Mouse (Mus musculus): ENCODE data around the gene Cd200r3. TPM values are rescaled to one million over a fixed set of nuclear protein-coding genes. Genes with fewer than 3 reads are reported as not detected.

Cd200r3 gene
- 1.5 and 2.0 TPM in 2 replicates for polyA plus RNA-seq (2014; fragmentation: Nextera tagmentation; extraction: Ambion mirVana)

- no peaks in the 10 kb centered on the region for H3K4me1 ChIP-seq (ENCODE audit: control insufficient read depth, insufficient read depth, low read length)
- no peak within 1 kb of the TSS for H3K4me2 ChIP-seq (ENCODE audit: low read depth, low read length)
- no peaks in the 10 kb centered on the region for H3K27me3 ChIP-seq (replicated peaks; ENCODE audit: control insufficient read depth, insufficient read depth, low read length)
- no peak within 1 kb of the TSS for H3K9ac ChIP-seq (ENCODE audit: low read depth, low read length)
- H3K36me3 ChIP-seq (ENCODE audit: control insufficient read depth, insufficient read depth, low read length), result no peaks in the 10 kb centered on the region
- no peak within 1 kb of the TSS for H3K27ac ChIP-seq (replicated peaks; ENCODE audit: low read depth, low read length)
- H3K9me3 ChIP-seq (ENCODE audit: control insufficient read depth, low read length), result no peaks in the 10 kb centered on the region
- DNase-seq (ENCODE audit: low spot score) (no peak), ATAC-seq (ENCODE audit: low read depth) (no peak)
- H3K4me3 ChIP-seq (ENCODE audit: low read depth, low read length), result no peak within 1 kb of the TSS
- WGBS, result 72% methylated on average over 3 of the region's 3 CpGs
Measured at GRCm38 (mm10) chr16:44943468-44943867, at the start of gene Cd200r3. Gene Cd200r3, plus strand, starts transcription at chr16:44943678.

DNA sequence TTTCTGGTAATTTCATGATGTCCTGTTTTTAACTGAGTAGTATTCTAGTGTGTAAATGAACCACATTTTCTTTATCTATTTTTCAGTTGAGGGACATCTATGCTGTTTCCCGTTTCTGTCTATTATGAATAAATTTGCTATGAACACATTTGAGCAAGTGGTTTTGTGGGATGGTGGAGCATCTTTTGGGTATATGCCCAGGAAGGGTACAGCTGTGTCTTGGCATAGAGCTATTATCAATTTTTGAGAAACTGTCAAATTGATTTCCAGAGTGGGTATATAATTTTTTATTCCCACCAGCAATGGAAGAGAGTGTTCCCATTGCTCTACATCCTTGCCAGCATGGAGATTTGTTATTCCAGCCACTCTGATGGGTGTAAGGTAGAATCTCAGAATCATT is 11.5 kb upstream of the Cd200r3 start:
- DNase-seq (ENCODE audit: low spot score) (no peak), ATAC-seq (ENCODE audit: low read depth) (no peak)
- Histone ChIP-seq H3K27me3 (replicated peaks; ENCODE audit: control insufficient read depth, insufficient read depth, low read length) (no peaks in the 10 kb centered on the region), H3K4me1 (ENCODE audit: control insufficient read depth, insufficient read depth, low read length) (no peaks in the 10 kb centered on the region), H3K36me3 (ENCODE audit: control insufficient read depth, insufficient read depth, low read length) (no peaks in the 10 kb centered on the region), H3K4me2 (ENCODE audit: low read depth, low read length) (no peak overlapping the region), H3K9ac (ENCODE audit: low read depth, low read length) (no peak overlapping the region), H3K9me3 (ENCODE audit: control insufficient read depth, low read length) (no peaks in the 10 kb centered on the region), H3K27ac (replicated peaks; ENCODE audit: low read depth, low read length) (no peak overlapping the region), H3K4me3 (ENCODE audit: low read depth, low read length) (no peak overlapping the region)
- 85% methylated on average over 1 of the region's 1 CpGs for WGBS

- ATAC-seq (ENCODE audit: low read depth), result no peak
- Histone ChIP-seq H3K36me3 (ENCODE audit: control insufficient read depth, insufficient read depth, low read length) (no peaks in the 10 kb centered on the region), H3K9ac (ENCODE audit: low read depth, low read length) (no peak overlapping the region), H3K4me3 (ENCODE audit: low read depth, low read length) (no peak overlapping the region), H3K4me2 (ENCODE audit: low read depth, low read length) (no peak overlapping the region), H3K27me3 (replicated peaks; ENCODE audit: control insufficient read depth, insufficient read depth, low read length) (no peaks in the 10 kb centered on the region), H3K4me1 (ENCODE audit: control insufficient read depth, insufficient read depth, low read length) (no peaks in the 10 kb centered on the region), H3K9me3 (ENCODE audit: control insufficient read depth, low read length) (no peaks in the 10 kb centered on the region), H3K27ac (replicated peaks; ENCODE audit: low read depth, low read length) (no peak overlapping the region)
- no peak for DNase-seq (ENCODE audit: low spot score)
- WGBS, result 76% methylated on average over 4 of the region's 4 CpGs
Measured at GRCm38 (mm10) chr16:44951360-44952114, 8.1 kb downstream of the Cd200r3 start.

DNA sequence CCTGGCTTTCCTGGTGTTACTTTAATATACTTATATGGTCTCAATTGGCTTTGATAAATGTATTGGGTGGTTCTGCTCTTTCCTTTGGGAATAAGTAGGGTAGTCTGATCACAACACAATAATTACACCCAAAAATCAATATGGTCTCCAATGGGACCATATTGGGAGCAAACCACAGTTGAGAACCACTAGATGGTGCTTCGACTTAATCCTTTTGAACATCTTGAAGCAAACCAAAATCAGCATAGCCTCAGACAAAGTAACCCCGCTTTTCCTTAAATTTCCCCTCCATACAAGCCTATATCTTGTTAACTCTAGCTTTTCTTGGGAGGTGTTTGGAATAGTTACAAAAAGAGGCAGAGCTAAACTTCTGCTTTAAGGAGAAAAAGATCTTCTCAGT is 18.8 kb downstream of the Cd200r3 start:
- Histone ChIP-seq H3K27ac (replicated peaks; ENCODE audit: low read depth, low read length) (no peak overlapping the region), H3K4me2 (ENCODE audit: low read depth, low read length) (no peak overlapping the region), H3K9ac (ENCODE audit: low read depth, low read length) (no peak overlapping the region), H3K36me3 (ENCODE audit: control insufficient read depth, insufficient read depth, low read length) (no peaks in the 10 kb centered on the region), H3K9me3 (ENCODE audit: control insufficient read depth, low read length) (no peaks in the 10 kb centered on the region), H3K27me3 (replicated peaks; ENCODE audit: control insufficient read depth, insufficient read depth, low read length) (no peaks in the 10 kb centered on the region), H3K4me1 (ENCODE audit: control insufficient read depth, insufficient read depth, low read length) (no peaks in the 10 kb centered on the region), H3K4me3 (ENCODE audit: low read depth, low read length) (no peak overlapping the region)
- 84% methylated on average over 2 of the region's 2 CpGs for WGBS
- DNase-seq (ENCODE audit: low spot score), result no peak
- ATAC-seq (ENCODE audit: low read depth), result no peak

DNA sequence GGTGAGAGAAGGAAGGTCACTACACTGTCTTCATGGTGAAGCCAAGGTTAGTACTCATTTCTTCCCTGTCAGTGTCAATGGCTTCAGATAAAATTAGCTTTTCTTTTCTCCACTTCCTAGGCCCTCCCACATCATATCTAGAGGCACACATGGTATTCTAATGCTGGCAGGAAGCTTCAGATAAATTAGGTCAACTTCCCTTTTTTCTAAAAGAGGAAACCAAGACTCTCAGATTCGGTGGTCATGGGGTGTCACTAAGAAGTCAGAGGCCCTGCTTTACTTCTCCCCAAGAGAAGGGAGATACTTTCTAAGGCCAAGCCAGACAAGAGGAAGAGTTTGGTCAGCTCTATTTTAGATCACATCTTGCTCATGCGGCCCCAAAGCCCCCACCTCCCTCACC is 19.3 kb downstream of the Cd200r3 start:
- Histone ChIP-seq H3K27ac (replicated peaks; ENCODE audit: low read depth, low read length) (no peak overlapping the region), H3K9ac (ENCODE audit: low read depth, low read length) (no peak overlapping the region), H3K27me3 (replicated peaks; ENCODE audit: control insufficient read depth, insufficient read depth, low read length) (no peaks in the 10 kb centered on the region), H3K4me3 (ENCODE audit: low read depth, low read length) (no peak overlapping the region), H3K9me3 (ENCODE audit: control insufficient read depth, low read length) (no peaks in the 10 kb centered on the region), H3K36me3 (ENCODE audit: control insufficient read depth, insufficient read depth, low read length) (no peaks in the 10 kb centered on the region), H3K4me1 (ENCODE audit: control insufficient read depth, insufficient read depth, low read length) (no peaks in the 10 kb centered on the region), H3K4me2 (ENCODE audit: low read depth, low read length) (no peak overlapping the region)
- WGBS, result 77% methylated on average over 2 of the region's 2 CpGs
- no peak for DNase-seq (ENCODE audit: low spot score)
- ATAC-seq (ENCODE audit: low read depth), result no peak

DNA sequence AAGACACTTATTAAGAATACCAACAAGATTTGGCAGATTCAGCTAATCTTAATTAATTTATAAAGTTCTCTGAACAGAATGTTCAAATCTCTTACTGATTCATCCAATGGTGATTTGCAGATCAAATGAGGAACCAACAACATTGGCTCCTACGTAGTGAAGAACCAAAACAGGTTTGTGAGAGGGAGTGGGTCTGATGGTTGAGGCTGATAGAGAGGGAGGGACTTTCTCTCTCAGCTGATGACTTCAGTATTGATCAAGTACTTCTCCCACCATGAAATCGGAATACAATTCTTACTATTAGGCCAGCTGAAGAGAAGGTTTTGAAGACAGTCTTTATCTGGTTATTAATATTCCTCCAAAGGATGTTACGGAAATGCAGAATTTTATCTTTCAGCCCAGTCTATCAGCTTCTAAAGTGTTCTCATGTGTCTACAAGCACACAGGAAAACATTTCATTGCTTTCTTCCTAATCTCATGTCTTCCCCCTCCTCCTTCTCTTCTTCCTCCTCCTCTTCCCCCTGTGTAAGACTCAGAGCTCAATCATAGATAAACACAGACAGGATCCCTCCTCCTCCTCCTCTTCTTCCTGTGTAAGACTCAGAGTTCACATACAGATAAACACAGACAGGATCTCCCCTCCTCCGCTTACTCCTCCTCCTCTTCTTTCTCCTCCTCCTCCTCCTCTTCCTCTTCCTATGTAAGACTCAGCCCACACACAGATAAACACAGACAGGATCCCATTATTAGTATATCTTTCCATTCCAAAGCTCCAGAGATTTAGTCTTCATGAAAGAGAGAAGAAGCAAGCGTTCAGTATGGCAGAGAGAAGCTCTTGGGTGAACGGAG is 21.3 kb downstream of the Cd200r3 start:
- ATAC-seq (ENCODE audit: low read depth), result no peak
- Histone ChIP-seq H3K27ac (replicated peaks; ENCODE audit: low read depth, low read length) (no peak overlapping the region), H3K36me3 (ENCODE audit: control insufficient read depth, insufficient read depth, low read length) (no peaks in the 10 kb centered on the region), H3K9me3 (ENCODE audit: control insufficient read depth, low read length) (no peaks in the 10 kb centered on the region), H3K4me1 (ENCODE audit: control insufficient read depth, insufficient read depth, low read length) (no peaks in the 10 kb centered on the region), H3K4me3 (ENCODE audit: low read depth, low read length) (no peak overlapping the region), H3K9ac (ENCODE audit: low read depth, low read length) (no peak overlapping the region), H3K4me2 (ENCODE audit: low read depth, low read length) (no peak overlapping the region), H3K27me3 (replicated peaks; ENCODE audit: control insufficient read depth, insufficient read depth, low read length) (no peaks in the 10 kb centered on the region)
- no peak for DNase-seq (ENCODE audit: low spot score)
- 85% methylated on average over 6 of the region's 6 CpGs for WGBS

DNA sequence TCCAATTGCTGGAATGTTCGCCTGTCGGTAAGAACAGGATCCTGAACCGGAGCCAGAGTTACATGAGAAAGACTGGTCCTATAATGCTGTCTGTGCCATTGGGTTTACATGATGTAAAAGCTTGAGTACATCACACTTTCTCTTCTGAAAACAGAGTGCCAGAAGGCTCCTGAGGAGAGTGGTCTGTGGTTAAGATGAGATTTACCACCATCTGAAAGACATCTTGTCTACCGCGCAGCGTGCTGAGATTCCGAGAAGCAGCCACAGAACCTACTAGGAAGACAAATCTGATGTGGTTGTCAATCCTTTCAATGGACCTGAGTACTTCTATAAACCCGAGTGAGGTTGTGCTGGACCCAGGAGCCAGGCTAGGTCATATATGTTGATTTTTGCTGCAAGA is 21.9 kb downstream of the Cd200r3 start:
- 91% methylated on average over 8 of the region's 8 CpGs for WGBS
- DNase-seq (ENCODE audit: low spot score) (no peak), ATAC-seq (ENCODE audit: low read depth) (no peak)
- Histone ChIP-seq H3K4me3 (ENCODE audit: low read depth, low read length) (no peak overlapping the region), H3K4me2 (ENCODE audit: low read depth, low read length) (no peak overlapping the region), H3K4me1 (ENCODE audit: control insufficient read depth, insufficient read depth, low read length) (no peaks in the 10 kb centered on the region), H3K27me3 (replicated peaks; ENCODE audit: control insufficient read depth, insufficient read depth, low read length) (no peaks in the 10 kb centered on the region), H3K27ac (replicated peaks; ENCODE audit: low read depth, low read length) (no peak overlapping the region), H3K36me3 (ENCODE audit: control insufficient read depth, insufficient read depth, low read length) (no peaks in the 10 kb centered on the region), H3K9ac (ENCODE audit: low read depth, low read length) (no peak overlapping the region), H3K9me3 (ENCODE audit: control insufficient read depth, low read length) (no peaks in the 10 kb centered on the region)

DNA sequence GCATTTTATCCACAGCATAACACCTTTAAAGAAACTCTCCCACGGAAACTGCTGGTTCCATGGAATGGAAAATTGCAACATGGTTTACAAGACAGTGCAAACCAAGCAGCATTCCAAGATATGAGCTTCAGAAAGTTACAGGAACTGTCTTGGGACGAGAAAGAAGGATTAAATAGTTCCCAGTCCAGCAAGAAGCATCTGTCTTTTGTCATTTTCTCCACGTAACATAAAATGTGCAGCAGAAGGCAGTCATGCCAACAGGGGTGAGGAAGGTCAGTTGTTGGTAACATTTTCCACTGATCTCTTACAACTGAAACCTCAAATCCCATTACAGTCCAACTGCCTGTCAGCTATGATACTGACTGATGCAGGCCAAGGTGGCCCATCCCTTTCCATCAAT is 22.4 kb downstream of the Cd200r3 start:
- 69% methylated on average over 3 of the region's 3 CpGs for WGBS
- Histone ChIP-seq H3K4me1 (ENCODE audit: control insufficient read depth, insufficient read depth, low read length) (no peaks in the 10 kb centered on the region), H3K9ac (ENCODE audit: low read depth, low read length) (no peak overlapping the region), H3K9me3 (ENCODE audit: control insufficient read depth, low read length) (no peaks in the 10 kb centered on the region), H3K4me3 (ENCODE audit: low read depth, low read length) (no peak overlapping the region), H3K27me3 (replicated peaks; ENCODE audit: control insufficient read depth, insufficient read depth, low read length) (no peaks in the 10 kb centered on the region), H3K27ac (replicated peaks; ENCODE audit: low read depth, low read length) (no peak overlapping the region), H3K36me3 (ENCODE audit: control insufficient read depth, insufficient read depth, low read length) (no peaks in the 10 kb centered on the region), H3K4me2 (ENCODE audit: low read depth, low read length) (no peak overlapping the region)
- DNase-seq (ENCODE audit: low spot score), result no peak
- no peak for ATAC-seq (ENCODE audit: low read depth)

All from embryonic facial prominence, embryonic 14.5 days (tissue).